Mouse (Mus musculus) neural tube, embryonic 14.5 days (tissue): Measurements from ENCODE around the gene Kif13a. TPM values are rescaled to one million over a fixed set of nuclear protein-coding genes. Genes with fewer than 3 reads are reported as not detected.

Experiments used
- ATAC-seq: fragments of 200-750 bp; cut with Nextera tagmentation; 2 replicates; pipeline ENCODE4 v1.8.0; 2017; ENCODE audit warnings: low read depth, mild to moderate bottlenecking, moderate TSS enrichment, moderate library complexity
- H3K27ac ChIP-seq: fragments of 300-500 bp; sonication (generic); 2 replicates; pipeline ENCODE4 v1.5.1; 2014; ENCODE audit warnings: low read depth, mild to moderate bottlenecking, control low read depth, low read length, moderate library complexity, mixed read lengths
- H3K27me3 ChIP-seq: fragments of 300-500 bp; sonication (generic); 2 replicates; pipeline ENCODE4 v1.6.1; 2014; ENCODE audit warnings: low read length; ENCODE audit not compliant: control insufficient read depth, insufficient read depth
- H3K36me3 ChIP-seq: fragments of 300-500 bp; sonication (generic); 2 replicates; pipeline ENCODE4 v1.6.1; 2014; ENCODE audit warnings: low read length, mixed read lengths; ENCODE audit not compliant: control insufficient read depth, insufficient read depth
- H3K4me1 ChIP-seq: fragments of 300-500 bp; sonication (generic); 2 replicates; pipeline ENCODE4 v1.6.1; 2014; ENCODE audit warnings: low read length; ENCODE audit not compliant: control insufficient read depth, insufficient read depth
- H3K4me2 ChIP-seq: fragments of 300-500 bp; sonication (generic); 2 replicates; pipeline ENCODE4 v1.6.1; 2014; ENCODE audit warnings: mild to moderate bottlenecking, low read depth, low read length, control low read depth
- H3K4me3 ChIP-seq: fragments of 300-500 bp; sonication (generic); 2 replicates; pipeline ENCODE4 v1.5.1; 2014; ENCODE audit warnings: low read depth, low read length, control low read depth, mixed read lengths
- H3K9ac ChIP-seq: fragments of 300-500 bp; sonication (generic); replicated peaks from 2 replicates; pipeline ENCODE4 v1.6.1; 2014; ENCODE audit warnings: low read depth, mild to moderate bottlenecking, control low read depth, low read length, mixed read lengths
- H3K9me3 ChIP-seq: fragments of 300-500 bp; sonication (generic); 2 replicates; pipeline ENCODE4 v1.6.1; 2016; ENCODE audit warnings: low read length; ENCODE audit not compliant: control insufficient read depth
- WGBS: fragments of 180-500 bp; shearing (Covaris S2); extraction: QIAGEN DNeasy Blood & Tissue Kit; methylation state at CpG from one replicate; pipeline ENCODE4 v1.1.7; 2014; 5-methylcytosine and 5-hydroxymethylcytosine counted together
- polyA plus RNA-seq: library from polyadenylated mRNA; unstranded; fragments of >200 nt; fragmentation: Nextera tagmentation; extraction: Ambion mirVana; gene quantifications from 2 replicates; pipeline ENCODE4 v1.2.1, GENCODE M21; 2014

The Kif13a gene
- polyA plus RNA-seq, 1 experiment from 2014 or later = 10.4 TPM

DNA sequence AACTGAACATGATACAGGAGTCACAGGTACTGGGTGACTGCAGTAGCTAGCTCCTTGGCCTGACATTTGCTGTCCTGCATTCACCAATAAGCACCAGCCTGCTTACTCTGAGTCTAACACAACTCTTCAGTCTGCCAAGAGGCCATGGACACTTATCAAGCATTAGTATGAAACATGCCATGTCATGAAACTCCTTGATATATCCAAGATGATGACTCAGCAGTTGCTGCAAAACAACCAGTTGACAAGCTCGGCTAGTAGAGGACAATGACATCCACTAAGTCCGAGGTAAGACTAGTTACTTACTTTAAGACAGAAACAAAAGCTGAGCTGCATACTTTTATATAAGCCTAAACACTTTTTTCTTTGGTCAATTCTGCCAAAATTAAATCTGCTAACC, 204.4 kb downstream of the Kif13a start:
- H3K4me2 ChIP-seq = peak overlapping the region; percentile 1; the same call in 1 of the 2 replicates
- H3K27me3 ChIP-seq = no peaks in the 10 kb centered on the region
- H3K36me3 ChIP-seq = no peaks in the 10 kb centered on the region
- H3K27ac ChIP-seq = no peak overlapping the region
- no peak for ATAC-seq
- no peak overlapping the region for H3K9ac ChIP-seq
- WGBS = 31% methylated on average over 2 of the region's 2 CpGs
- H3K9me3 ChIP-seq = no peaks in the 10 kb centered on the region
- peaks cover 9% of the 10 kb centered on the region for H3K4me1 ChIP-seq
- no peak overlapping the region for H3K4me3 ChIP-seq

DNA sequence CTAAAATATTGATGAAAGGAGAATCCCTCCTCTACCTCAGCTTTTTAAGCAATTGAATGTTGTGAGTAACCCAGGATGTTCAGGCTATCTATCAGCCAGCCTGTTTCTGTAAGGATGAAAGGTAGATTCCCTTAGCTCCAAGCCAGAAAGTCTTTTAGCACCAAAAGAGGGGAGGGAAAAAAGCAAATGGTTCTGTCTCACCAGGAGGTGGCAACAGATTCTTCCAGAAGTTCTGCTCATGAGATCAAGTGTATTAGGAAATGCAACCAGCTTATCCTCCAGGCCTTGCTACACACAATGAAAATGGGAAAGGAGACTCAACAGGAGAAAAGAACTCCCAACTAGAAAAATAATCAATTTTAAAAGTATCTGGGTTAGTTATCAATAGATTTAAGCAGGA, 205.3 kb downstream of the Kif13a start:
- Histone ChIP-seq H3K9ac (no peak overlapping the region), H3K4me3 (no peak overlapping the region), H3K4me2 (no peak overlapping the region), H3K27me3 (no peaks in the 10 kb centered on the region), H3K36me3 (no peaks in the 10 kb centered on the region), H3K27ac (no peak overlapping the region), H3K4me1 (peaks cover 9% of the 10 kb centered on the region), H3K9me3 (no peaks in the 10 kb centered on the region)
- ATAC-seq = no peak

DNA sequence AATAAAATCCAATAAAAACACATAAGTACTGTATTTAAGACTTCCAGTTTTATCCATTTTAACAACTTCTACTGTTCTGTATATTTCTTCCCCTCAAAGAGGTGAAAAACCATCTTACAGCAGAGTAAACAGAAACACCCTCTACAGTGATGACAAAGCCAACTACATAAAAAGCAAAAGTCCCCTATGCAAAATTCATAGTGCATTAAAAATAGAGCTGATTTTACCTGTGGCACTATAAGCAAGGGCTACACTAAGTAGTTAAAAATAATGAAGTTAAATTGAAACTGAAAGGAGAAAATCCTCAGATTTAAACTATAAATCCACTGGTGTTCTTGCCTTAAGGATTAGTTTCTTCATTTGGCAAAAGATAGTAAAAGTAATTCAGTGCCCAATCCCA, 208.7 kb downstream of the Kif13a start:
- H3K9ac ChIP-seq = no peak overlapping the region
- H3K27me3 ChIP-seq = no peaks in the 10 kb centered on the region
- no peaks in the 10 kb centered on the region for H3K9me3 ChIP-seq
- no peak overlapping the region for H3K27ac ChIP-seq
- ATAC-seq = no peak
- no peaks in the 10 kb centered on the region for H3K36me3 ChIP-seq
- no peak overlapping the region for H3K4me2 ChIP-seq
- peaks cover 8% of the 10 kb centered on the region for H3K4me1 ChIP-seq
- no peak overlapping the region for H3K4me3 ChIP-seq

- no peaks in the 10 kb centered on the region for H3K27me3 ChIP-seq
- H3K4me3 ChIP-seq = no peak overlapping the region
- no peaks in the 10 kb centered on the region for H3K36me3 ChIP-seq
- WGBS = 79% methylated on average over 5 of the region's 5 CpGs
- H3K27ac ChIP-seq = no peak overlapping the region
- H3K4me1 ChIP-seq = no peaks in the 10 kb centered on the region
- H3K4me2 ChIP-seq = no peak overlapping the region
- H3K9ac ChIP-seq = no peak overlapping the region
- ATAC-seq = no peak
- no peaks in the 10 kb centered on the region for H3K9me3 ChIP-seq
Measured at GRCm38 (mm10) chr13:46718893-46719400, 210.7 kb downstream of the Kif13a start.

GRCm38 (mm10) chr13:46715976-46716639, 213.6 kb downstream of the Kif13a start:
- H3K4me3 ChIP-seq = no peak overlapping the region
- no peaks in the 10 kb centered on the region for H3K9me3 ChIP-seq
- no peak overlapping the region for H3K4me2 ChIP-seq
- H3K9ac ChIP-seq = no peak overlapping the region
- no peaks in the 10 kb centered on the region for H3K4me1 ChIP-seq
- no peak overlapping the region for H3K27ac ChIP-seq
- H3K36me3 ChIP-seq = peaks cover 16% of the 10 kb centered on the region
- no peak for ATAC-seq
- 77% methylated on average over 3 of the region's 3 CpGs for WGBS
- H3K27me3 ChIP-seq = no peaks in the 10 kb centered on the region

- H3K4me3 ChIP-seq = no peak overlapping the region
- no peak overlapping the region for H3K27ac ChIP-seq
- H3K9ac ChIP-seq = no peak overlapping the region
- ATAC-seq = no peak
- no peaks in the 10 kb centered on the region for H3K4me1 ChIP-seq
- H3K36me3 ChIP-seq = peaks cover 23% of the 10 kb centered on the region
- H3K27me3 ChIP-seq = no peaks in the 10 kb centered on the region
- no peak overlapping the region for H3K4me2 ChIP-seq
- no peaks in the 10 kb centered on the region for H3K9me3 ChIP-seq
- WGBS = 95% methylated on average over 5 of the region's 5 CpGs
Measured at GRCm38 (mm10) chr13:46713486-46713885, 216.2 kb downstream of the Kif13a start.

- 90% methylated on average over 5 of the region's 5 CpGs for WGBS
- peaks cover 12% of the 10 kb centered on the region; the same call in 1 of the 2 replicates for H3K36me3 ChIP-seq
Measured at GRCm38 (mm10) chr13:46703138-46703537, 226.5 kb downstream of the Kif13a start.

DNA sequence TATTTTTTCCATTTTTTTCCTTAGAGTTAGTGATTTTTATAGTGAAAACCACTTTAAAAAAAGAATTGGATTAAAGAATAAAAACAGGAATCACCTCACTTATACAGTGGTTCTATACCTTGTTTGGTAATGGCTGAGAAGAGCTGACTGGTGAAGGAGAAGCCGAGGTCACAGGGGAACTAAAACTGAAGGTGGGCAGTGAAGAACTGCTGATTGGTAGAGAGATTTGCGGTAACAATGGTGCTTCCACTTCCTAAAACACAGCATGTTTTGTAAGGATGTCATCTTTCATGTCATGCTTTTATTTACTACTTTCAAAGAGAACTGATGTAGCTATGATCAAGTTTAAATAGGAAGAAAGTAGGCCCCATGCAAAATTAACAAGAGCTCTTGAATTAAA, 228.2 kb downstream of the Kif13a start:
- Histone ChIP-seq H3K27ac (no peak overlapping the region), H3K36me3 (peaks cover 5% of the 10 kb centered on the region; the same call in 1 of the 2 replicates), H3K4me1 (no peaks in the 10 kb centered on the region), H3K4me2 (no peak overlapping the region), H3K9me3 (no peaks in the 10 kb centered on the region), H3K9ac (no peak overlapping the region), H3K27me3 (no peaks in the 10 kb centered on the region), H3K4me3 (no peak overlapping the region)
- WGBS = 91% methylated on average over 2 of the region's 2 CpGs
- no peak for ATAC-seq

More at GRCm38 (mm10) chr13:46703138-46703537, 226.5 kb downstream of the Kif13a start:
- no peaks in the 10 kb centered on the region for H3K27me3 ChIP-seq
- no peak for ATAC-seq
- H3K9ac ChIP-seq = no peak overlapping the region
- no peak overlapping the region for H3K4me3 ChIP-seq
- H3K27ac ChIP-seq = no peak overlapping the region
- H3K4me1 ChIP-seq = no peaks in the 10 kb centered on the region
- H3K4me2 ChIP-seq = no peak overlapping the region
- no peaks in the 10 kb centered on the region for H3K9me3 ChIP-seq

DNA sequence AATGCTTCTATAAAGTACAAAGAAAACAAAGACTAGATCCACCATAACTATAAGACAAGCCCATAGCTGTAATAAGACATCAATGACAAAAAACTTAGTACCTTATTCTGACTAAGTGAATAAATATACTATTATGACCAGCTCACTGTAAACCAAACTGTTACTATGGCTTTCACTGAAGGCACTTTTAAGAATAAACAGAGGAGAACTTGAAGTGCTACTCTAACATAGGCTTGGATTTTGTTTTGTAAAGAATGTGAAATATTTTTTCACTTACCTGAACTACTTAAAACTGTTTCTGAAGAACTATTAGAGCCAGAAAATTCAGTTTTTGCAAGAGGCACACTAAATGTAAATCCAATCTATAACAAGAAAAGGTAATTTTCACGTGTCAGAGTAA, 230.3 kb downstream of the Kif13a start:
- H3K4me3 ChIP-seq = no peak overlapping the region
- H3K4me2 ChIP-seq = no peak overlapping the region
- 100% methylated on average over 1 of the region's 1 CpGs for WGBS
- peaks cover 8% of the 10 kb centered on the region for H3K36me3 ChIP-seq
- H3K9me3 ChIP-seq = no peaks in the 10 kb centered on the region
- ATAC-seq = no peak
- no peak overlapping the region for H3K27ac ChIP-seq
- no peaks in the 10 kb centered on the region for H3K4me1 ChIP-seq
- no peaks in the 10 kb centered on the region for H3K27me3 ChIP-seq
- no peak overlapping the region for H3K9ac ChIP-seq
